Mouse (Mus musculus): ENCODE data around the gene Tanc1. TPM values are rescaled to one million over a fixed set of nuclear protein-coding genes. Genes with fewer than 3 reads are reported as not detected.

Tanc1 gene
- total RNA-seq, 2 experiments from 2014 or later = 26.3 to 32.3 TPM

GRCm38 (mm10) chr2:59659686-59660085 is 47.8 kb downstream of the Tanc1 start:
- no peak for TF ChIP-seq CTCF (IDR thresholded peaks at IDR 0.05)
- H3K4me3 ChIP-seq = no peak overlapping the region
- H3K27ac ChIP-seq = no peak overlapping the region
- intact Hi-C loops (cut with DNase I) = no loop called here
- DNase-seq (ENCODE audit: extremely low spot score in 1 of 2, low spot score in 2 of 2) = no peak

GRCm38 (mm10) chr2:59660891-59661805 is 49.3 kb downstream of the Tanc1 start:
- no peak for TF ChIP-seq CTCF (IDR thresholded peaks at IDR 0.05)
- DNase-seq (ENCODE audit: extremely low spot score in 1 of 2, low spot score in 2 of 2) = no peak
- intact Hi-C loops (cut with DNase I) = no loop called here
- no peak overlapping the region for H3K27ac ChIP-seq
- no peak overlapping the region for H3K4me3 ChIP-seq

- no peak for TF ChIP-seq CTCF (IDR thresholded peaks at IDR 0.05)
- H3K4me3 ChIP-seq = no peak overlapping the region
- H3K27ac ChIP-seq = no peak overlapping the region
- intact Hi-C loops (cut with DNase I) = no loop called here
- DNase-seq (ENCODE audit: extremely low spot score in 1 of 2, low spot score in 2 of 2) = no peak
Observed at GRCm38 (mm10) chr2:59664803-59665567, 53.1 kb downstream of the Tanc1 start.

GRCm38 (mm10) chr2:59666533-59666932 is 54.7 kb downstream of the Tanc1 start:
- intact Hi-C loops (cut with DNase I) = no loop called here
- no peak for TF ChIP-seq CTCF (IDR thresholded peaks at IDR 0.05)
- H3K4me3 ChIP-seq = no peak overlapping the region
- DNase-seq (ENCODE audit: extremely low spot score in 1 of 2, low spot score in 2 of 2) = no peak
- no peak overlapping the region for H3K27ac ChIP-seq

- TF ChIP-seq CTCF (IDR thresholded peaks at IDR 0.05) = no peak
- intact Hi-C loops (cut with DNase I) = no loop called here
- peak overlapping the region; percentile 57 for H3K27ac ChIP-seq
- no peak for DNase-seq (ENCODE audit: extremely low spot score in 1 of 2, low spot score in 2 of 2)
- H3K4me3 ChIP-seq = no peak overlapping the region
Observed at GRCm38 (mm10) chr2:59670087-59671060, 58.5 kb downstream of the Tanc1 start.

- Histone ChIP-seq H3K27ac (no peak overlapping the region), H3K4me3 (no peak overlapping the region)
- TF ChIP-seq CTCF (IDR thresholded peaks at IDR 0.05) = no peak
- DNase-seq (ENCODE audit: extremely low spot score in 1 of 2, low spot score in 2 of 2) = no peak
- intact Hi-C loops (cut with DNase I) = no loop called here
Observed at GRCm38 (mm10) chr2:59671671-59672070, 59.8 kb downstream of the Tanc1 start.

- intact Hi-C loops (cut with DNase I) = no loop called here
Observed at GRCm38 (mm10) chr2:59672086-59672485, 60.2 kb downstream of the Tanc1 start.

GRCm38 (mm10) chr2:59672686-59673085 is 60.8 kb downstream of the Tanc1 start:
- Histone ChIP-seq H3K27ac (no peak overlapping the region), H3K4me3 (no peak overlapping the region)
- no peak for DNase-seq (ENCODE audit: extremely low spot score in 1 of 2, low spot score in 2 of 2)
- intact Hi-C loops (cut with DNase I) = no loop called here
- TF ChIP-seq CTCF (IDR thresholded peaks at IDR 0.05) = no peak

More at GRCm38 (mm10) chr2:59672086-59672485, 60.2 kb downstream of the Tanc1 start:
- TF ChIP-seq CTCF (IDR thresholded peaks at IDR 0.05) = no peak
- H3K4me3 ChIP-seq = no peak overlapping the region
- DNase-seq (ENCODE audit: extremely low spot score in 1 of 2, low spot score in 2 of 2) = no peak
- no peak overlapping the region for H3K27ac ChIP-seq

- no peak overlapping the region for H3K27ac ChIP-seq
- no peak for TF ChIP-seq CTCF (IDR thresholded peaks at IDR 0.05)
- DNase-seq (ENCODE audit: extremely low spot score in 1 of 2, low spot score in 2 of 2) = no peak
- intact Hi-C loops (cut with DNase I) = no loop called here
- no peak overlapping the region for H3K4me3 ChIP-seq
Observed at GRCm38 (mm10) chr2:59673351-59673750, 61.5 kb downstream of the Tanc1 start.

GRCm38 (mm10) chr2:59673877-59674276 is 62.0 kb downstream of the Tanc1 start:
- TF ChIP-seq CTCF (IDR thresholded peaks at IDR 0.05) = no peak
- Histone ChIP-seq H3K4me3 (no peak overlapping the region), H3K27ac (no peak overlapping the region)
- DNase-seq (ENCODE audit: extremely low spot score in 1 of 2, low spot score in 2 of 2) = no peak
- intact Hi-C loops (cut with DNase I) = no loop called here

- intact Hi-C loops (cut with DNase I) = no loop called here
- no peak for DNase-seq (ENCODE audit: extremely low spot score in 1 of 2, low spot score in 2 of 2)
- TF ChIP-seq CTCF (IDR thresholded peaks at IDR 0.05) = no peak; the same call in 1 of the 2 replicates
- Histone ChIP-seq H3K4me3 (no peak overlapping the region), H3K27ac (no peak overlapping the region)
Observed at GRCm38 (mm10) chr2:59675270-59675995, 63.6 kb downstream of the Tanc1 start.
